Mouse (Mus musculus) brain, embryonic 18.5 days (tissue): ENCODE results near the gene Adam12.

ENCODE experiments used
- DNase-seq: peaks from one replicate; pipeline ENCODE4 v3.0.0-alpha.2; 2012; ENCODE audit warnings: low read depth, low spot score

Gene Adam12

DNA sequence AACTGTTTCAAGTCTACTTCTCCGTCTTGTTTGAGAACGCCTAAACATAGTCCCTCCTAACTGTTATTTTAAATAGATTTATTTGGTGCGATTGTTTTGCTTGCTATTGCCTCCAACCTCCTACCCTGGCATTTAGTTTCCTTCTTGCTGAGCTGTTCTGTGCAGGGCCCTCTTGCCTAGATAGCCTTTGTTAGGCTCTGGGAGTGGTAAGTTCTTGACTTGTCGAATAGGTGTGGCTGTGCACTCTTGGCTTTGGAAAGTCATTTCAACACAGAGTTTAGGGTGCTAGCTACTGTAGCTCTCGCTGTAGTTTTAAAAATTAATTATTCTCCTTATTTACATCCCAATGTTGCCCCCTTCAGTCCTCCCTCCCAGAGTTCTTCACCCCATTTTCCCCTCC, 222.8 kb downstream of the Adam12 start:
- no peak for DNase-seq

GRCm38 (mm10) chr7:134007942-134008361, 224.0 kb downstream of the Adam12 start:
- no peak for DNase-seq

DNA sequence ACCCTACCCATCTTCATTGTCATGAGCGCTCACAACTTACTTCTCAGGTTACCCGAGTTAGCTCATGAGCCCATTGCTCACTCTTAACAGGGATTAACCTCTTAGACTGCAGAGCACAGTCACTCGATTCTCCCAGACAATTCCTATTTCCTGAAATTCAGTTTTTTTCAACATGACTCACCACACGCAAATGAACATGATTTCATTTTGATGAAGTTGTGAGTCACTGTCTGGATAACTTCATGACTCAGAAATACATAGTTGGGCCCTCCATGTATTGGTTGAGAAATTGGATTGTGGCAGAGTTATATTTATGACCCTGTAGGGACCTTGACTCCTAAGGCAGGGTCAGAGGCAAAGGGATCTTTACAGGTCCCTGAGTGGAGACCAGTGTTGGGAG, 230.4 kb downstream of the Adam12 start:
- DNase-seq = no peak

DNA sequence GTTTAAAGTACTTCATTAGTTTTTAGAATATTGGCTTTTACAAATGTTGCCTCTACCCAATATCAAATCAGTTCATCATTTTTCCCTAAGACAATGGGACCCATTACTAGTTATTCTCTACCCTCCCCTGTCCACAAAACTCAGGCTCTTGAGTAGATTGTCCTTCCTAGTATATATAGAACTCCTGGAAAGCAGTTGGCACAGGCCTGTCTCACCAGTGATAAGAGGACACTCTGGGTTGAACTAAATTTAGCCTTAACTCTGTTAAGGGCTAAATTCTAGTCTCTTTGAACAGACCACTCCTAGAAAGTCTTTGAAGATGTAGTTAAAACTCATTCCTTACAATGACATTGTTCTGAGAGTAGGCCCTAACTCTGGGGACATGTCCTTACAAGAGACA, 241.0 kb downstream of the Adam12 start:
- no peak for DNase-seq

DNA sequence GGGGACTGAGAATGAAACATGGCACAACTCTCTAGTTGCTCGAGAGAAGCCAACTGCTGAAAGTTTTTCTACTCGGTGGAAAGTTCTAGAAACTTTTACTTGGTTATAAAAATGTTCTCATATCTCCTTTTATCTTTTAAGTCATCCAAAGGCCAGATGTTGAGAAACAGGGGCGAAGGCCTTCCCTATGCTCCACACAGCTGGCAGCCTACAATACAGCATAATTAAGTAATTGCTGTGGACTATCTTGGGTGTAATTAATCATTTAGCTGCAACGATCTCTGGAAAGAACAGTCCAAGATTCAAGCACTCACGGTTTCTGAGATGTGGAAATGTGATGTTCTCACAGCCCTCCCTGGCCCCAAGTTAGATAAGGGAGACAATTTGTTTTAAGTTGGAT, 243.6 kb downstream of the Adam12 start:
- no peak for DNase-seq

DNA sequence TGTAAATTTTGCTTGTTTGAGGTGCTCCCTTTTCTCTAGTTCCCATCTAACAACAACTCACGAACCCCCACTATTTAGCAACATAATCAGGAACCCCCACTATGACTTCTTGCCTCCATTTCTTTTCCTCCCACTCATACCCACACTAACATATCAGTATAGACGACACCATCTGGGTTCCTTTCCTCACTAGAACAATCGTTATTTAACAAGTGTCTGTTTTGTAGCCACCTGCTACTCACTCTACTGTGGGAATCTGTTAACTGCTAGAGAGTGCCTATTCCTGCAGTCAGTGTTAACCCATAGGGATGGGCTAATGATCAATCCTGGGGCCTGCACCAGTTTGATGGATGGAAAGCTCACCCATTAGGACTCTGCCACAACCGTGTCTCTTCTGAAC, 245.7 kb downstream of the Adam12 start:
- no peak for DNase-seq

DNA sequence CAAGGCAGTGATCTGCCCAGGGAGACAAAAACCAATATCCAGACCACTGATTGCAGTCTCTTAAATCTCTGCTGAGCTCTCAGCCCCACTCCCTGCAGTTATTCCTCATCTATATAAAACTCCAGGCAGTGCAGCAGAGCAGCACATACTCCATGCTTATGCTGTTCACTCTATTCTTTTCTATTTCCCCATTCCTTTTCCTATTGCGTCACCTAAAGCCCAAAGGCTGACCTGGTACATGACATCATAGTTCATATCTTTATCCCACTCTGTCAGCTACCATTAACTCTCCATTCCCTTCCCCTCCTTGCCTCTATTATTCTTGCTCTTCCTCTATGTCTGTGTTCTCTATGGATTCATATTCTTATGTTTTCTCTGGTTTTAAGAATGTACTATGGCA, 246.3 kb downstream of the Adam12 start:
- DNase-seq = no peak

- DNase-seq = no peak
These were observed 255.4 kb downstream of the Adam12 start for GRCm38 (mm10) chr7:133976388-133977122.

GRCm38 (mm10) chr7:133971086-133971485, 260.9 kb downstream of the Adam12 start:
- no peak for DNase-seq

DNA sequence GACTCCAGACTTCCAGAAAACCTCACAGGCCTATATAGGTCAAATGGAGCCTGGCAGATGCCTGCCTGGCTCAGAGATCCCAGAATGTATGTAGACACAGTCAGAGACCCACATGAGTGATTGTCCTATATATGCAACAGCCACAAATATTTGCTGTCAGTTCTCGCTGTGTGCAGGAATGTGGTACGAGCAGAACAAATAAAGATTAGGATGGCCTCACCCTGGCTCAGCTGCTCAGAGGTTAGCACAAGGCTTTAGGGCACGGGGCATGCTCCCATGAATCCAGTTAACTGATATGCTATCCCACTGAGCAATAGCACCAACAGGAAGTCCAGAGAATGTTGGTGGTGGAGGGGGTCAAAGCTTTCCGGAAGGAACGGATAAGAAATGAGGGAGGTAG, 261.5 kb downstream of the Adam12 start:
- no peak for DNase-seq

GRCm38 (mm10) chr7:133967906-133968305, 264.0 kb downstream of the Adam12 start:
- DNase-seq = no peak

DNA sequence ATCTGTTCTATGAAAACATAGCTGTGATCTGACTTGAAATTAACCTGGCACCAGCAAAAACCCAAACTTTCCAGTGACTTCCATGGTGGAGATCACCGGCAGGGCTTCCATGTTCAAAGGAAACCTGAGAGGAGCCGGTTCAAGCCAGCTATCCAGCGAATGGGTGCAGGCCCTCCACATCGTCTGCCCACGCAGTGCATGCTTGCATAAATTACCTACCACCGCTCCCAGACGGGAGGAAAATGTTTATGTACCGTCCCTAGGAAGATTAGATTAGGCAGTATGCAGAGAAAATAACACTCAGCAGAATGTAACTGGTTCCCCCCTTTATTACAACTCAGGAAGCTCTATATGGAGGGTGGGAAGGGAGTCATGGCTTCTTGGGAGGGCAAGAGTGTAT, 268.4 kb downstream of the Adam12 start:
- no peak for DNase-seq

DNA sequence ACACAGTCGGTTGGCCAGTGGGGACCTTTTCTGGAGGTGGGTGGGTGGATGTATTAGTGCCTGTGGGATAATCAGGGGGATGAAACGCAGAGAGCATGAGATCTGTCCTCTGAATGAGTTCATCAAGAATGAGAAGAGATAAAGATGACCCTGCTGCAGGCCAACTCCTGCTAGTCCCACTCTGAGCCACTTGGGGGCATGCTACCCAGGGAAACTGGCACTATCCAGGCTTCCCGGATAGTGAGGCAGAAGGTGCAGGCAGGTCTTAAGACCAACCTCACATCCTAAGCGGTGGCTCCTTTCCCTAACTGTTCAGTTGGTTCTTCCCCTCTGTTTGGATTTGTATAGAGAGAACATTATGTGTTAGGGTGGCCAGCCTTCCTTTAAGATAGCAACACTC, 272.7 kb downstream of the Adam12 start:
- no peak for DNase-seq

- DNase-seq = no peak
These were observed 274.1 kb downstream of the Adam12 start for GRCm38 (mm10) chr7:133957873-133958272.

DNA sequence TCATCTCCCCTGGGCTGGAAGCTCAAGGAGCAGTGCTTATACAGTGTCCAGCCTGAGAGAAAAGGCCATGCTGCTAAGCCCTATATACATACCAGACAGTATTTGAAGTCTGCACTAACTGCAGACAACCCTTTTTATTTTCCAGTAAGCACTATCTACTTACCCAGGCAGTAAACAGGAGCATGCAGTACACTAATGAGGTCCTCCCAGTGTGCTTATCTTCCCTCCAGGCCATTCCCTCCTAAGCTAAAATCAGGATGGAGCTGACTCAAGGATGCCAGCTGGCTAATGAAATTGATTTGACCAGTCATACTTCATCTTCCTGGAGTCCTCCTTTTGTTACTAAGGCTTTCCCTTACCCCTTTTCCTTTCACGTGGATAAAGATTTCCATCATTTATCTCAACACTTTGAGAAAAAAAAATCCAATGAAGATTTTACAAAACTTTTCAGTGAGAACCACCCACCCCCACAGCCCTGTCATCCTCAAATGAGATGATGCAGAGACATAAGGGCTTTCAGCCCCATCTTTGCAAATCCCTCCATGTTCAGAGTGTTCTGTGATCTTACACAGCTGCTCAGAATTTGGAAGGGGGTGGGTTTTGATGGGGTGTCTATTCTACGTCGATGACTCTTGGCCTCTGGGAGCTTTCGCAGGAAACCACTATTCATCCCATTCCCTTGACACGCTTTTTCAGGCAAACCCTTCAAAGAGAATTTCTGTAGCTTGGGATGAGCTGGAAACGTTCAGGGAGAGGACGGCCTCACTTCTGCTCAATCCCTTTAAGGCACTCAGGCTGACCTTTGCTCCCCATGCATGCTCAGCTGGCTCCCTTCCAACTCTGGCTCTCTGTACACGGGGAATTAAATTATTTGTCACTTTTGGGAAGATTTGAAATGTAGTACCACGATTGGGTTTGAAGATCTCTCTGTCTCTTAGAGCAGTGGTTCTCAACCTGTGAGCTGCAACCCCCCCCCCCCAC, 277.5 kb downstream of the Adam12 start:
- no peak for DNase-seq

DNA sequence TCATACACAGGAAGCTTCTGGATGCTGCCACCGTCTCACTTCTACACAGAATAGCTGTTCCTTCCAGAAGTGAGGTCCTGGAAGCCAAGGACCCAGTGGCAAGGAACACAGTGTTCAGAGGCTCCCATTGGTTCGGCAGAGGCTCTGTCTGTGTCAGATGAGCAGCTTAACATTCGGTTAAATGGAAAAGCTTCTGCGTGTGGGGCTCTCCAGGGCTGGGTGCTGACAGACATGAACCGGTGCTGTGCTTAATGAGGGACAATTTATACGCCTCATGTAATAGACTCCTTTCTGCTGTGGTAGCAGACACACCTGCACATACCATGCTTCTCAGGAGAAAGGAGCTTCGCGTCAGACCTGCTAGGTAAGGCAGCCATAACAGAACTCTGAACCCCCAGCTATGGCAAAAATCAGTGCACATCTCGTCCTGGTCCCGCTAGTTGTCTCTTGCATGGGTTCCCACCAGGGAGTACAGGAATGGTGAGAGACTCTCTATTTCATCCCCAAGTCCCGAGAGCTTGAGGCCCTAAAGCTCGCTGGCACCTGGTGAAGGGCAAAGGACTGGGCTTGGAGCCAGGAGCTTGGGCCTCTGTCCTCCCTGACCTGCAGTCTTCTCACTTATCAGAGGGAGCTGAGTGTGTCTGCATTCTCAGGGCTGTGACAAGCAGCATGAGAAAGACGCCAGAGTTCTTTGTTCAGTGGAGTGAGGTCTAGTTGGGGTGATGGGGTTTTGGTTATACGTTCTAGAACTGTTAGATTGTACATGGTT, 280.0 kb downstream of the Adam12 start:
- no peak for DNase-seq

DNA sequence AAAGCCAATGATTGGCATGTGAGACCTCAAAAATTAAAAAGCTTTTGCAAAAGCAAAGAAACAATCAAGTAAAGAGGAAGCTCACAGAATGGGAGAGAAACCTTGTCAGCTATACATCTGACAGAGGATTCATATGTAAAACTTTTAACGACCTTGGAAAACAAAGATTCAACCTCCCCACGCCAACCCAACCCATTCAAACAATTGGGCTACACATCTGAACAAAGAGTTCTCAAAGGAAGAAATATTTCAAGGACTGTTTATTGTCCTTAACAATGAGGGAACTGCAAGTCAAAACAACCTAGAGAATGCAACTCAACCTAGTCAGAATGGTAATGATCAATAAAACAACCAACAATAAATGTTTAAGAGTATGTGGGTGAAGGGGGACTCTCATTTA, 284.6 kb downstream of the Adam12 start:
- DNase-seq = no peak

DNA sequence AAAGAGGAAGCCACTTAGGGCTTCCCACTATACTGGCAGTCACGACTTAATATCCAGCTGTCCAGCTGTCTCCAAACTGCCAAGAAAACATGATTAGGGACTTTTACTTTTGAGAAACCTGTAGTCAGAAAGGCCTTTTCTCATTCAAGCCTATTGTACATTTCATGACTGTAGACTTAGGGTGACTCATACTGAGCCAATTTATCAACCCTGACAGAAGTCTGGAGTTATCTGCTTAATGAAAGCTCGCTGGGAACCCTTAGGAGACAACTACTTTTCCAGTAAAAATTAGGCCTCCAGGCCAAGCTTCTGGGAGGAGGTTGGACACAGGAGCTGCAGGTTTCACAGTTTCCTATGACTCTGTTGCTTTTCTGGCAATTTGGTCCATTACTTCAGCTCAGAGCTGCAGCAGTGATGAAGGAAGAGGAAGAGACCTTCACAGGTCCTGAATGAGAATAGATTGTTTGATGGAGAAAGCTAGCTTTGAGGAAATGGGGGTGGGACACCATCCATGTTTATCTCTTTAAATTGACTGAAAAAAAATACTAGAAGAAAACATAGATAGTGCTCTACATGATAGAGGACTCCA, 285.1 kb downstream of the Adam12 start:
- DNase-seq = no peak

- no peak for DNase-seq
These were observed 285.8 kb downstream of the Adam12 start for GRCm38 (mm10) chr7:133946113-133946512.

DNA sequence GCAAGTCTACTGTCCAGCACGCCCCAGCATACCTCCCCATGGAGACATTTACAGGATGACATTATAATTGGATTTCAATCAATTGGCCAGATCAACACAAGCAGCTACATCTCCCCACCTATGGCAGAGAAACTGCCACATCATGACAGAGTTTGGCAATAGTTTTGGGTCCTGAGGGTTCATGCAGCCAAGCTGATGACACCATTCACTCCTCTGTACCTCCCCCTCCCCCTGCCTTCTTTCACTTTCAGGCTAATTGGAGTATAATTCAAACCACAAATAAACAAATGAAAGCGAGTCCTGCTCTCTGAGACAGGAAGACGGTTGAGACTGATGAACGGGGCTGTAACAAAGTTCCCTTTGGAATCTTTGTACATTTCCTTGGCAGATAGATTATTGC, 291.5 kb downstream of the Adam12 start:
- DNase-seq = no peak

DNA sequence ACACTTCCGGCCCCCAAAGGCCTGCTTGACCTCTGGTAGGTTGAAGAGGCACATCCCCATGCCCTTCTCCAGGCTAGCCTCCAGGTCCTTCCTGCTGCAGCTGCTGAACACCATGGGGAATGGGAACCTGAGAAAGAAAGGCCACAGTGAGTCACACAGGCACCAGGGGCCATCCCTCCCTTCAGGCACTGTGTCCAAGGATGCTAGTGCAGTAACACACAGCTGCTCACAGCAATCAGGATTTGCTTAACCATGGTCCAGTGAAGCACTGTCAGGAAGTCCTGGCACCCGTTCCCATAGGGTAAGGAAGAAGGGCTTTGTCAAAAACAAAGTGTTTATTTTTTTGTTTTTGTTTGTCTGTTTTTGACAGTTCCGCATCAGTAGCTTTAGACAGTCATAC, 294.5 kb downstream of the Adam12 start:
- DNase-seq = no peak

GRCm38 (mm10) chr7:133936377-133936776, 295.6 kb downstream of the Adam12 start:
- no peak for DNase-seq
